Mouse (Mus musculus) liver, embryonic 14.5 days (tissue): ENCODE data around the gene Osgep. TPM values are rescaled to one million over a fixed set of nuclear protein-coding genes. Genes with fewer than 3 reads are reported as not detected.

Experiments
- ATAC-seq: fragments of 200-750 bp; cut with Nextera tagmentation; 2 replicates; pipeline ENCODE4 v1.8.0; 2017; ENCODE audit warnings: moderate number of reproducible peaks, mild to moderate bottlenecking, moderate library complexity; ENCODE audit not compliant: insufficient read depth
- DNase-seq, 3 experiments: peaks; one replicate each; pipeline ENCODE4 v3.0.0-alpha.2; 2012 to 2013; ENCODE audit warnings: low read depth in 3 of 3, low spot score in 3 of 3
- H3K27ac ChIP-seq: fragments of 300-500 bp; sonication (generic); 2 replicates; pipeline ENCODE4 v1.5.1; 2014; ENCODE audit warnings: moderate library complexity, mild to moderate bottlenecking, control low read depth, inconsistent platforms
- H3K27me3 ChIP-seq: fragments of 300-500 bp; sonication (generic); 2 replicates; pipeline ENCODE4 v1.6.1; 2014; ENCODE audit warnings: mild to moderate bottlenecking, low read length, moderate library complexity; ENCODE audit not compliant: control insufficient read depth, insufficient read depth
- H3K36me3 ChIP-seq: fragments of 300-500 bp; sonication (generic); replicated peaks from 2 replicates; pipeline ENCODE4 v1.6.1; 2014; ENCODE audit warnings: low read depth; ENCODE audit not compliant: control insufficient read depth, insufficient read depth
- H3K4me1 ChIP-seq, 2 experiments: fragments of 200-500 bp in 1 of 2; fragments of 300-500 bp in 1 of 2; sonication (generic) in 1 of 2; replicated peaks; 2 replicates each; pipeline ENCODE4 v1.6.1; 2012 to 2014; ENCODE audit warnings: antibody characterized with exemption in 1 of 2, inconsistent platforms in 1 of 2, low read length in 1 of 2; ENCODE audit not compliant: control insufficient read depth in 2 of 2, insufficient read depth in 2 of 2
- H3K4me2 ChIP-seq: fragments of 300-500 bp; sonication (generic); 2 replicates; pipeline ENCODE4 v1.6.1; 2014; ENCODE audit warnings: low read depth, mild to moderate bottlenecking, control low read depth, moderate library complexity
- H3K4me3 ChIP-seq, 2 experiments: fragments of 200-500 bp in 1 of 2; fragments of 300-500 bp in 1 of 2; sonication (generic) in 1 of 2; 2 replicates each; pipeline ENCODE4 v1.5.1; 2012 to 2014; ENCODE audit warnings: low read depth in 2 of 2, low read length in 2 of 2, mild to moderate bottlenecking in 2 of 2, control low read depth in 1 of 2, inconsistent platforms in 1 of 2, moderate library complexity in 1 of 2; ENCODE audit not compliant: insufficient read depth in 1 of 2
- H3K9ac ChIP-seq: fragments of 300-500 bp; sonication (generic); replicated peaks from 2 replicates; pipeline ENCODE4 v1.6.1; 2014; ENCODE audit warnings: mild to moderate bottlenecking, control low read depth, moderate library complexity
- H3K9me3 ChIP-seq: fragments of 300-500 bp; sonication (generic); 2 replicates; pipeline ENCODE4 v1.6.1; 2016; ENCODE audit warnings: low read length, mixed read lengths; ENCODE audit not compliant: control insufficient read depth
- CTCF ChIP-seq: IDR thresholded peaks from 2 replicates; pipeline ENCODE4 v1.5.1; 2016; ENCODE audit warnings: antibody characterized with exemption, low read depth, control low read depth
- EP300 ChIP-seq: IDR thresholded peaks from 2 replicates; pipeline ENCODE4 v1.6.1; 2016; ENCODE audit warnings: antibody characterized with exemption, low read depth
- WGBS: fragments of 180-500 bp; shearing (Covaris S2); extraction: QIAGEN DNeasy Blood & Tissue Kit; methylation state at CpG from one replicate; pipeline ENCODE4 v1.1.7; 2014; ENCODE audit not compliant: insufficient replicate concordance; 5-methylcytosine and 5-hydroxymethylcytosine counted together
- polyA plus RNA-seq, 2 experiments: library from polyadenylated mRNA; depleted of rRNA in 1 of 2; stranded (reverse) in 1 of 2; unstranded in 1 of 2; fragments of >200 nt; fragmentation: Nextera tagmentation in 1 of 2; extraction: Ambion mirVana in 1 of 2; gene quantifications; 2 replicates each; pipeline versions ENCODE4 v1.2.1 to v1.2.3; 2012 to 2014

The Osgep gene
- polyA plus RNA-seq, 2 experiments, result 34.5 to 54.8 TPM

- Histone ChIP-seq H3K9ac (peak overlapping the region; percentile 64), H3K4me3 (peak overlapping the region; percentile 71 to 84), H3K9me3 (no peaks in the 10 kb centered on the region), H3K4me1 (peaks cover 13 to 19% of the 10 kb centered on the region in 2 experiments), H3K4me2 (peak overlapping the region; percentile 85), H3K27ac (peak overlapping the region; percentile 74), H3K27me3 (no peaks in the 10 kb centered on the region), H3K36me3 (peaks cover 29% of the 10 kb centered on the region)
- DNase-seq (peak in 1 of 3 experiments; percentile 40), ATAC-seq (no peak)
- no peak for TF ChIP-seq EP300
- no peak for TF ChIP-seq CTCF
- 12% methylated on average over 12 of the region's 12 CpGs for WGBS
Observed at GRCm38 (mm10) chr14:50931493-50932020, 6.9 kb upstream of the Osgep start.

DNA sequence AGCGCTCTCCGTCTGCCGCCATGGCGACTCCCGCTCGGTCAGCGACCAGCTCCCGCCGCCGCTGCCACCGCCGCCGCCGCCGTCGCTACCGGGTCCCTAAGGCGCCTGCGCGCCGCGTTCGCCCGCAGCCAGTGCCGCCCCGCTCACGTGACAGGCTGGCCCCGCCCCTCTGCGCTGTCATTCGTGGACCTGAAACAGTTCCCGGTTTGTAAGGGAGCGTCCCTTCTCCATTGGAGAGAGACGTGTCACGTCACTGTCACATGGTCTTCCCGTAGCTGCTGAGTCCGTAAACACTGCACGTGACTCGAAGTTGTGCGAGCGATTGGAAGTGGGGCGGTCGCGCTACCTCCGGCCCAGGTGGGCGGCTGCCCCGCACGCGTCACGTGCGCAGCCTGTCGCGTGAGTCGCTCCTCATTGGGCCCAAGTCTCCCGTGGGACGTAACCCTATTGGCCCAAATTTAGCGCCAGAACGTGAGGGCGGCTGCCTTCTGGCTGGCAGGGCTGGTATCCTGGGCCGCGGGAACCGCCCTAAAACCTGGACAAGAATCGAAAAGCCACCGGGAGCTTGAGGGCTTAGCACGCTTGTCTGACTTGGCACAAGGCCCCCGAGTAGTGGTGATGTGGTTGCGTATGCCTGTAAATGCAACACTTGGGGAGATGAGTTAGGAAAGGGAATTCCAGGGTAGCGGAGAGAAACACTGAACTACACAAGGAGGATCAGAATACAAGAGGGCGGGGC, 6.2 kb upstream of the Osgep start, which contains the start of the genes Pip4p1 and Pnp:
Gene Pip4p1 (minus strand): TSS at position 103 of the 739 bp plus-strand sequence.
Gene Pnp (plus strand): TSS at position 329 of the 739 bp plus-strand sequence.
- Histone ChIP-seq H3K9ac (peak within 1 kb of the TSS; percentile 79), H3K27ac (peak within 1 kb of the TSS; percentile 74), H3K4me3 (peak within 1 kb of the TSS; percentile 71 to 84), H3K4me1 (peaks cover 13 to 21% of the 10 kb centered on the region in 2 experiments), H3K36me3 (peaks cover 31% of the 10 kb centered on the region), H3K9me3 (no peaks in the 10 kb centered on the region), H3K4me2 (peak within 1 kb of the TSS; percentile 89), H3K27me3 (no peaks in the 10 kb centered on the region)
- peak; percentile 96 for ATAC-seq
- TF ChIP-seq CTCF, result no peak
- TF ChIP-seq EP300, result no peak; the same call in 1 of the 2 replicates
- under 1% methylated on average over 57 of the region's 68 CpGs for WGBS
- DNase-seq, result peak; percentile 100

GRCm38 (mm10) chr14:50930377-50930753, 5.7 kb upstream of the Osgep start:
- WGBS, result 0% methylated on average over 38 of the region's 38 CpGs
- peak overlapping the region; percentile 35 for H3K27ac ChIP-seq
- peaks cover 31% of the 10 kb centered on the region for H3K36me3 ChIP-seq
- TF ChIP-seq EP300 (no peak), CTCF (no peak)
- peak overlapping the region; percentile 71 to 81 for H3K4me3 ChIP-seq
- no peaks in the 10 kb centered on the region for H3K9me3 ChIP-seq
- peak overlapping the region; percentile 79 for H3K9ac ChIP-seq
- peak overlapping the region; percentile 89 for H3K4me2 ChIP-seq
- peaks cover 13 to 23% of the 10 kb centered on the region in 2 experiments for H3K4me1 ChIP-seq
- ATAC-seq (peak; percentile 66), DNase-seq (peak; percentile 51 to 66 (median 52))
- H3K27me3 ChIP-seq, result no peaks in the 10 kb centered on the region

DNA sequence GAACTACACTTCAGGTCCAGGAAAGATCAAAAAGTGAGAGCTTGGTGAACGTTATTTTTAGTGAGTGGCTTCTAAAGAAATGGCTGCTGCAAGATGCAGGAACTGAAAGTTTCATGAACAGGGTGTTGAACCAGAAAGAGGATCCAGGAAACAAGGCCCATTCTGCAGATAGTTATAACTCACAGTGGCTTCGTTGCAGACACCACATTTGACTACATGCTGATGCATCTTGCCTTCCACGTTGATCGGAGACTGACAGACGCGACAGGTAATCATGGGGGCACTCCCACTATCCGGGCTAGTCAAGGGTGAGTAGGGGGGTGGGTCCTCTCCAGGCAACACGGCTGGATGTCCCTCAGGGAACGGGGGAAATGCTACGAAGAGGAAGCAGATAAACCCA, 5.3 kb upstream of the Osgep start:
- Histone ChIP-seq H3K27me3 (no peaks in the 10 kb centered on the region), H3K4me2 (peak overlapping the region; percentile 89), H3K9me3 (no peaks in the 10 kb centered on the region), H3K36me3 (peaks cover 31% of the 10 kb centered on the region), H3K4me3 (peak overlapping the region; percentile 71 to 81), H3K4me1 (peaks cover 13 to 23% of the 10 kb centered on the region in 2 experiments), H3K27ac (peak overlapping the region; percentile 35), H3K9ac (peak overlapping the region; percentile 79)
- 10% methylated on average over 10 of the region's 10 CpGs for WGBS
- TF ChIP-seq CTCF (no peak), EP300 (no peak)
- DNase-seq (no peak), ATAC-seq (no peak)

GRCm38 (mm10) chr14:50927366-50927765, 2.7 kb upstream of the Osgep start:
- peaks cover 31% of the 10 kb centered on the region for H3K36me3 ChIP-seq
- H3K9me3 ChIP-seq, result no peaks in the 10 kb centered on the region
- TF ChIP-seq CTCF (no peak), EP300 (no peak)
- 79% methylated on average over 3 of the region's 3 CpGs for WGBS
- DNase-seq, result no peak
- H3K27ac ChIP-seq, result no peak overlapping the region
- ATAC-seq, result no peak
- H3K27me3 ChIP-seq, result no peaks in the 10 kb centered on the region
- no peak overlapping the region for H3K4me2 ChIP-seq
- H3K4me1 ChIP-seq, result peaks cover 12 to 22% of the 10 kb centered on the region in 2 experiments
- no peak overlapping the region for H3K4me3 ChIP-seq
- no peak overlapping the region for H3K9ac ChIP-seq
